Mouse (Mus musculus): ENCODE measurements around the gene Prss22.
"Not testable (repeated sequence)": the region's sequence is repeated elsewhere in the genome, so short reads cannot be mapped to it uniquely, and the experiment has no call there.

- not testable (repeated sequence) for TF ChIP-seq USF1 (IDR thresholded peaks at IDR 0.05; ENCODE audit: low read depth); MAX (IDR thresholded peaks at IDR 0.05); CTCF (IDR thresholded peaks at IDR 0.05; ENCODE audit: control insufficient read depth, insufficient read depth, insufficient read length); FOSL1 (IDR thresholded peaks at IDR 0.05; ENCODE audit: insufficient read depth, low read length, poor library complexity, severe bottlenecking)
Measured at GRCm38 (mm10) chr17:23947486-23947885, 50.4 kb downstream of the Prss22 start.
